Comparison of ENCODE assay signal across 1 mouse cellular context in genomic region chr17:56583071-56583470, GRCm38 (mm10).
TF ChIP-seq lines count a peak whose summit lies in the region.

No protein-coding gene starts in this region.

TF ChIP-seq in MEL, 35 proteins besides CTCF, POLR2A, EP300 and RAD21:
- TF ChIP-seq JUND (IDR thresholded peaks at IDR 0.05; ENCODE audit: low read depth, low read length) (no peak), HCFC1 (IDR thresholded peaks at IDR 0.05; ENCODE audit: low read depth, low read length) (0 out of 2 replicates have a peak, but pooled peaks have one; percentile 4), POLR2AphosphoS2 (IDR thresholded peaks at IDR 0.05; ENCODE audit: low read length) (no peak), ETS1 (IDR thresholded peaks at IDR 0.05; ENCODE audit: low read depth, low read length) (0 out of 2 replicates have a peak, but pooled peaks have one; percentile 10), MAZ (IDR thresholded peaks at IDR 0.05; ENCODE audit: low read depth, low read length) (no peak), MEF2A (IDR thresholded peaks at IDR 0.05; ENCODE audit: extremely low read depth, insufficient replicate concordance, low read depth, low read length, poor library complexity, severe bottlenecking) (no peak), BHLHE40 (IDR thresholded peaks at IDR 0.05; ENCODE audit: borderline replicate concordance, low read depth, low read length) (no peak), NELFE (IDR thresholded peaks at IDR 0.05; ENCODE audit: low read depth, low read length) (no peak), GABPA (IDR thresholded peaks at IDR 0.05; ENCODE audit: low read depth, low read length) (no peak), CHD2 (IDR thresholded peaks at IDR 0.05; ENCODE audit: low read length) (no peak), ZMIZ1 (IDR thresholded peaks at IDR 0.05; ENCODE audit: low read depth, low read length) (no peak)
TF ChIP-seq in MEL: peak in this region for 2.
